Mouse (Mus musculus): Measurements from ENCODE around the gene H2al2c.
"Not testable (repeated sequence)": the region's sequence is repeated elsewhere in the genome, so short reads cannot be mapped to it uniquely, and the experiment has no call there.

Gene H2al2c

GRCm38 (mm10) chrY:2598799-2599198, at the start of gene H2al2c:
Gene H2al2c (plus strand): TSS chrY:2599099.
- not testable (repeated sequence) for DNase-seq

All from right cerebral cortex, postnatal 4 days (tissue).